Mouse (Mus musculus) heart, adult 8-10 months (tissue): Measurements from ENCODE around the gene Hspd1. TPM values are rescaled to one million over a fixed set of nuclear protein-coding genes. Genes with fewer than 3 reads are reported as not detected.
A peak's percentile ranks its signal among the peaks of the same experiment; 100 is the strongest.
"Not testable (repeated sequence)": the region's sequence is repeated elsewhere in the genome, so short reads cannot be mapped to it uniquely, and the experiment has no call there.

Source experiments
- DNase-seq: peaks from one replicate; pipeline ENCODE4 v3.0.0; 2022; ENCODE audit warnings: low spot score
- total RNA-seq, 4 experiments: library from RNA; stranded (reverse); gene quantifications; 2 replicates each; pipeline ENCODE4 v1.2.4; 2022

The Hspd1 gene
- total RNA-seq: 100 to 1,000 TPM; 360 to 382 (median 373) TPM

DNA sequence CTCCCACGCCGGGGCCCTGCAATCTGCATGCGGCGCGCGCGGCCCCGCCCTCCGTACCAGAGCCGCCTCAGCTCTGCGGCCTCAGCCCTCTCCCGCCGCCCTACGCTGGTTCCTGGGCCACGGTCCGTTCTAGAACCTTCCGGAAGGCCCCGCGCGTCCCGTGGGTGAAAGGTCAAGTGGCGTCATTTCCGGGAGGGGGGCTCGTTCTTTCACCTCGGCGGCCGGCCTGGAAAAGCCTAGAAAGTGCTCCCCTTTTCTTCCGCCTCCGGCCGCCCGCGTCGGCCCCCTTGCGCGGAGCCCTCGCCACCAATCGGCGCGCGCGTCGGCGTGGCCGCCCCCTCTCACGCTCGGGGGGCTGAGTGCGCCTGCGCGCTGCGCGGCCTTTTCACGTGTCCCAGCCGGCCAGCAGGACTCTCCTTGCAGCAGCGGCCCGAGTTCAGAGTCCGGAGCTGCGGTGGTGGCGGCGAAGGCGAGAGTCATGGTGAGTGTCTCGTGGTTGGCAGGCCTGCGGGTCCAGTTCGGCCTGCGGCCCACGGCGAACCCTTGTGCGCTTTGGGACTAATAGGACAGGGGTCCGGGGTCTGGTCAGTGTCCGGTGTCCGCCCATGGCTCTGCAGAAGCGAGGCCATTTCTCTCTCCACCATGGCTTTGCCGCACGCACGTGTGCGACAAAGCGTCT, at the start of gene Hspd1, which contains the start of gene Hspe1:
Gene Hspd1, minus strand, starts transcription at position 312 of the 679 bp plus-strand sequence.
Gene Hspe1, plus strand, starts transcription at position 201 of the 679 bp plus-strand sequence.
- peak; percentile 98 for DNase-seq

GRCm38 (mm10) chr1:55135846-55136245, 47.8 kb upstream of the Hspd1 start:
- DNase-seq: no peak

GRCm38 (mm10) chr1:55134301-55134700, 46.3 kb upstream of the Hspd1 start:
- no peak for DNase-seq

- no peak for DNase-seq
Measured at GRCm38 (mm10) chr1:55133173-55133572, 45.1 kb upstream of the Hspd1 start.

- DNase-seq: no peak
Measured at GRCm38 (mm10) chr1:55132308-55132707, 44.3 kb upstream of the Hspd1 start.

DNA sequence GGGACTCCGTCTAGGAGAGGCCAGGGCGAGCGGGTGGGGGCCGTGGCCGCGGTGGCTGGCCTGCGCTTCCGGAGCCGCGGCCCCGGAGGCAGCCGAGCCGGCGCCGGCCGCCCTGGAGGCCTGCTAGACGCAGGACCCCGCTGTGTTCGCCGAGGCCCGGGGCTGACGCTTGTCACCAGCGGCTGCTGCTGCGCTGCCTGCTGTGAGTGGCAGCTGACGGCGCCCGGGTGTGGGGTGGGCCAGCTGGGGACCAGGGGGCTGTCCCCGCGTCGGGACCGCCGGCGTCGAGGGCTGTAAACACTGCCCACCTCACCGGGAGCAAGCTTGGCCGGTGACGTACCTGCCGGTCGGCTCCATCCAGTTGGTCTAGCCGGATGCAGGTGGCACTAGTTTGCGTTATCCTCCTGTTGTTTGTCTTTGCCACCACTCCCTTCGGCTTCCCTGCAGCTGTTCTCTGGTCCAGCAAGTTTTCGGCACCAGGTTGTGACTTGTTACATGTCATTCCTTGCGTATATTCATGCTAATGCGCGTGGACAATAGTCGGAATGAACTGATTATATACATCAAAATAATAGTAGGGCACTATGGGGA, 43.5 kb upstream of the Hspd1 start:
- no peak for DNase-seq

- peak; percentile 89 for DNase-seq
Measured at GRCm38 (mm10) chr1:55130943-55131401, 42.9 kb upstream of the Hspd1 start, which contains the start of gene Mob4. TSS of gene Mob4 (plus strand) at chr1:55131231.

GRCm38 (mm10) chr1:55130190-55130916, 42.3 kb upstream of the Hspd1 start:
- DNase-seq: no peak

DNA sequence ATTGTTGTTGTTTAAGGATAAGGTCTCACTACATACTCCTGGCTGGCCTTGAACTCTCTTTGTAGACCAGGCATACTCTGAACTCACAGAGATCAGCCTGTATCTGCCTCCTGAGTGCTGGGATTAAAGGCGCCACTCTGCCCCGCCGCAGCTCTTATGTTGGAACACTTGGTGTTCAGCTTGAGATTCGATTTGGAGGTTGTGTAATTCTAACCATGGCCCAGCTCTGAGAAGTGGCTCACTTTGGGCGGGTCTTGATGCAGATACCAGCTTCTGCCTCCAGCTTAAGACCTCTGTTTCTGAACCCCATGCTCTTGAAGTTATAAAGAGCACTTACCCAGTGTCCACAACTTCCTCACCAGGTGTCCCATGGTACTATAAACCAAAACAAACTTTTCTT, 41.7 kb upstream of the Hspd1 start:
- no peak for DNase-seq

DNA sequence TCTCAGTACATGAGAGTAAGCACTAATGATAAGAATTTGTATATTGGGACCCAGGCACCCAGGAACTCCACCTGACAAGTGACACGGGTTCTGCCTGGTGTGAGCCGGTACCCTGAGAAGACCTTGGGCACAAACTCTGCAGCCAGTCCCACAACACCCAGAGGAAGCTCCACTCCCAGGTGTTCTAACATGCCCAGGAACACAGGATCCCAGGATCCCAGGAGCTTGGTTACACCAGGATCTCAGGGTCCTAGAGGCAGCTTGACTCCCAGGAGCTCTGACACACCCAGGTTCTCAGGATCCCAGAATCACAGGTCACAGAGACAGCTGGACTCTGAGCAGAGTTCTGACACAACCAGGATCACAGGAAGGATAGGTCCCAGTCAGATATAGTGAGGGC, 36.1 kb upstream of the Hspd1 start:
- not testable (repeated sequence) for DNase-seq

GRCm38 (mm10) chr1:55123561-55123960, 35.5 kb upstream of the Hspd1 start:
- no peak for DNase-seq

DNA sequence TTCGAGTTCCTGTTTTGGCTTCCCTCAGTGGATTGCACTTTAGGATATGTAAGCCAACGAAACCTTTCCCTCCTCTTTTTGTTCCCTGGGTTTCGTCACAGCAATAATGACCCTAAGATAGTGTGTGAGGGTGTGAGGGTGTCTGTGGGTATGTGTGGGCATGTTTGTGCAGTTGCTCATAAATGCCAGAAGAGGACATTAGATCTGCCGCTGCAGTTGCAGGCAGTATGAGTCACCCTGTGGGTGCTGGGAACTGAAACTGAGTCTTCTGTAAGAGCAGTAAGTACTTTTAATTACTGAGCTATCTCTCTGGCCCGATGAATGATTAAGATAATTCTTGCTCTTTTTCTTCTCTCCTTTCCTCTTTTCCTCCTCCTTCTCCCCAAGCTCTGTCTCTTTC, 35.0 kb upstream of the Hspd1 start:
- no peak for DNase-seq

- DNase-seq: no peak
Measured at GRCm38 (mm10) chr1:55109066-55109766, 21.2 kb upstream of the Hspd1 start.

GRCm38 (mm10) chr1:55108473-55108872, 20.4 kb upstream of the Hspd1 start:
- no peak for DNase-seq

GRCm38 (mm10) chr1:55107644-55108043, 19.6 kb upstream of the Hspd1 start:
- DNase-seq: no peak

DNA sequence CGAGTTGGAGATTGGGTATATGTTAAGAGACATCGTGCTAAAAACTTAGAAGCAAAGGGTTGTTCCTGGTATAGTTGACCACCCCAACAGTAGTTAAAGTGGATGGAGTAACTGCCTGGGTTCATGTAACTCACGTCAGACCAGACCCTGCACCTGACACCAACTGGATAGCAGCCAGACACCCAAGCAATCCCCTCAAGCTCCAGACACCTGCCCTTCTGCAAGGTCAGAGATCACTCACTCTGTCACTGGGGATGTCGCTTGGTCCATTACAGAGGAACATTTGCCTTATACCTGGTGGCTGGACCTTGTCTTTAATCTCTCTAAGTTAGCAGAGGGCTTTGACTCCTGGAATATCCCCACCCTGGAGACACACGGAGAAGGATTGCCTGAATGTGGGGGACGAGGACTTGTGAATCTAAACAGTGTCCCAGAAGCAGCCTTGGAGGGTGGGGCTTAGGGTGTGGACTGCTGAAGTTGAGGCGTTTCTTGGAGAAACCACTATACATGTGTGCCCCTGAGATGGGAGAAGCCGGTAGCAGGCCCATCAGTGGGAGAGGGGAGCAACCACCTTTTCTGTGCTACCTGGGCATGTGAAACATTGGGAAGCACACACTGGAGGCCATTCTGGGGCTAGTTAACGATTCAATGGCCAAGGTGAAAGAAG, 19.0 kb upstream of the Hspd1 start:
- no peak for DNase-seq

GRCm38 (mm10) chr1:55092469-55092868, 4.4 kb upstream of the Hspd1 start:
- no peak for DNase-seq

GRCm38 (mm10) chr1:55092056-55092455, 4.0 kb upstream of the Hspd1 start:
- DNase-seq: no peak

- no peak for DNase-seq
Measured at GRCm38 (mm10) chr1:55089498-55090064, 1.5 kb upstream of the Hspd1 start.

GRCm38 (mm10) chr1:55088611-55089497, 811 bp upstream of the Hspd1 start:
- no peak for DNase-seq
